Mouse (Mus musculus): ENCODE results near the gene Chil5. TPM values are rescaled to one million over a fixed set of nuclear protein-coding genes. Genes with fewer than 3 reads are reported as not detected.

Gene Chil5
- 5.3 TPM for polyA plus RNA-seq (2017; shearing (Covaris generic))

DNA sequence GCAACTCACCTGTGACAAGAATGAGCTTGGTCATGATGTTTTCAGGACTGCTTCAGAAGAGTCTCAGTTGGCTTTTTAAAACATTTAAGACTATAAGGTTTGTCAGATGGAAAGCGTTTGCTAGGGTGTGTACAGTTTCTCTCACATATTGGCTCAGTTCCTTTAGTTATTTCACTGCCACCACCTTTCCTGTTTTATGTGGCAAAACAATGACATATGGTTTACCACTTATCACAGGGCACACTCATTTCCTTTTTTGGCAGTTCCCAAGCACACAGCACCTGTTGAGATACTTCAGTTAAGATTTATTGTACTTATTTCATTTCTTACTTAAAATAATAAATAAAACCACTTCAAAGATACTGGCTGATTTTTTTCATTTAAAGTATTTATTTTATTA is at the start of gene Chil5:
Gene Chil5, minus strand, starts transcription at position 34 of the 400 bp plus-strand sequence.

DNA sequence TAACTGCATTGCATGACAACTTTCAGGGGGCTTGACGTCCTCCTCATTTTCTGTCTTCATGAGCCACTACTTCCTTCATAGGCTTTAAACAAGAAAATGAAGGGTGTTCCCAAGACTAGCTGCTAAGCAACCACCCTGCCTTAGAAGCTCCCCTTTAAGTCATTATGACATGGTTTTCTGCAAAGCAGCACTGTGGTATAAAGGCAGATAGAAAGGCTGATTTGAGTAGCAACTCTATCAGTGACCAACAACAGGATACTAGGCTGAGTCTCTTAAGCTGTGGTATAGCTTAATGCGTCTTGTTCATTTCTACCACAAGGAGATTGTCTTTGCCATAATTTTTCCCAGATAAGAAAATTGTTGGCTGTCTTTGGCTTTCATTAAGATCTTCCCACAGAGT is 18.1 kb downstream of the Chil5 start, which contains the start of gene Pifo:
Gene Pifo, minus strand, starts transcription at position 101 of the 400 bp plus-strand sequence.

DNA sequence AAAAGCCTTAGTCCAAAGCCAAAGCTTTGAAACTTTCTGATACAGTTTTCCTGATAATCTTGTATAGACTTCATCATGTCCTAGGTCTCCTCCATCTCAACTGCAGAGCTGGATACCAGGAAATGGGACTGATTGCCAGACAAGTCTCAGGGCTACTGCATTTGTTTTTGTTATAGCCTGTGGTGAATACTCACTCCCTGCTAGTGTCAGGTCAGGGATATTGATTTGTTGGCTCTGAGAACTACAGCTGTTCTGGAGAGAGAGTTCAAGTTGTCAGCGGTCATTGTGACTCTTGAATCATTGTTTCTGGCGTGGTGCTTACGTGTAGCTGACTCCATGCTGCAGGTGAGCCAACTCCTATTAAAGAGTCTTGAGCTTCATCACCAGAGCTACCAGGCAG is 59.2 kb downstream of the Chil5 start, which contains the start of gene Ovgp1:
Gene Ovgp1, plus strand, starts transcription at position 301 of the 400 bp plus-strand sequence.

Other genes with a start within 250 kb of the Chil5 start
- 193 TPM for gene Rap1a, start 231.5 kb downstream of the Chil5 start, polyA plus RNA-seq (2017; shearing (Covaris generic))
- gene Adora3, start 162.0 kb downstream of the Chil5 start, polyA plus RNA-seq (2017; shearing (Covaris generic)), result not detected
- gene Tmigd3, start 161.9 kb downstream of the Chil5 start, polyA plus RNA-seq (2017; shearing (Covaris generic)), result not detected
- gene I830077J02Rik, start 100.2 kb downstream of the Chil5 start, polyA plus RNA-seq (2017; shearing (Covaris generic)), result 1.2 TPM
- gene Wdr77, start 73.4 kb downstream of the Chil5 start, polyA plus RNA-seq (2017; shearing (Covaris generic)), result 35.0 TPM
- gene Atp5f1, start 72.7 kb downstream of the Chil5 start, polyA plus RNA-seq (2017; shearing (Covaris generic)), result 265 TPM
- 6.4 TPM for gene Ovgp1, start 59.1 kb downstream of the Chil5 start, polyA plus RNA-seq (2017; shearing (Covaris generic))
- gene Pifo, start 18.2 kb downstream of the Chil5 start, polyA plus RNA-seq (2017; shearing (Covaris generic)), result 1.5 TPM
- gene Chia1, start 80.4 kb upstream of the Chil5 start, polyA plus RNA-seq (2017; shearing (Covaris generic)), result not detected
- gene Chil3, start 134.8 kb upstream of the Chil5 start, polyA plus RNA-seq (2017; shearing (Covaris generic)), result not detected
- not detected for gene Chil4, start 186.7 kb upstream of the Chil5 start, polyA plus RNA-seq (2017; shearing (Covaris generic))

Data from effector memory CD4-positive, alpha-beta T cell, adult 7 months (primary cell).